In genomic region chr4:66310315-66311020, GRCm38 (mm10) we compare ENCODE assay signal across 12 mouse cellular contexts.
"Had no signal": no experiment of that assay in that cellular context is flagged by ENCODE, and none has a peak within 500 bp of the region (broad histone marks: within the 10 kb centered on the region; RNA-seq: fewer than 3 reads in every experiment).

No protein-coding gene starts in this region.

- ATAC-seq: lung, postnatal 0 days; midbrain, embryonic 13.5 days had no signal

- H3K27me3 ChIP-seq: kidney, embryonic 15.5 days; liver, embryonic 15.5 days had no signal

- DNase-seq: kidney, adult 2 months; kidney, postnatal 14 days; lung, adult 2 months; lung, postnatal 36 days; thymus, postnatal 14 days had no signal

- H3K9me3 ChIP-seq: kidney, embryonic 15.5 days; limb, embryonic 10.5 days; liver, embryonic 15.5 days; midbrain, embryonic 13.5 days had no signal

- H3K27ac ChIP-seq: kidney, embryonic 15.5 days; limb, embryonic 10.5 days; liver, embryonic 15.5 days; midbrain, embryonic 13.5 days; stomach, postnatal 0 days had no signal

- H3K9ac ChIP-seq: kidney, embryonic 15.5 days; liver, embryonic 15.5 days; midbrain, embryonic 13.5 days had no signal

- H3K36me3 ChIP-seq: kidney, embryonic 15.5 days; limb, embryonic 10.5 days; liver, embryonic 15.5 days; midbrain, embryonic 13.5 days had no signal

- H3K4me2 ChIP-seq: kidney, embryonic 15.5 days; liver, embryonic 11.5 days; liver, embryonic 15.5 days; midbrain, embryonic 13.5 days had no signal

- H3K4me1 ChIP-seq: kidney, embryonic 15.5 days; liver, embryonic 15.5 days had no signal

- H3K4me3 ChIP-seq: kidney, embryonic 15.5 days; limb, embryonic 10.5 days; liver, embryonic 15.5 days; midbrain, embryonic 13.5 days had no signal
